Mouse (Mus musculus): ENCODE measurements around the gene Glb1l.

DNA sequence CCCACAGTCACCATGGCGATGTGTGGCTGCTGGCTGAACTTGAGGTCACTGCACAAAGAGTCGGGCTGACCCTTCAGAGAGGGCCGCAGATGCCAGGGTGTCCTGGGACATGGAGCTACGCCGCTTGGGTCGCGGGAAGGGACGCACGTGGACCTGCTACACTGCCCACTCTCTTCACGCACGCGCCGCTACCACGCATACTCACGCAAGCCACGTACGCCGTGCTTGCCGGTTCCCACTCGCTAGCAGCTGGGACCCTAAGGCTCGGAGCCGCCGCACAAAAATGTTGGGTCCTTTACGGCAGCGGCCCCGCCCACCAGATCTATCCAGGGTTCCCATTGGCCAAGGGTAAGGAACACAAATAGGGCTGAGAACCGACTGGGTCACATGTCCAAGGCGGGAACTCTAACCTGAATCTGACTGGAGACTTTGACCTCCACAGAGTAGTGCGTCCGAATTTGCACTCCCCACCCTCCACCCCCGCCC is 30.5 kb downstream of the Glb1l start, which contains the start of gene Abcb6:
- no peak for TF ChIP-seq CTCF (IDR thresholded peaks at IDR 0.05)
- peak; percentile 57 for TF ChIP-seq POLR2A (IDR thresholded peaks at IDR 0.05; ENCODE audit: insufficient read depth, low read depth, low read length)
- TF ChIP-seq EP300 (IDR thresholded peaks at IDR 0.05; ENCODE audit: insufficient read depth, low read depth, low read length), result no peak
